Mouse (Mus musculus) forebrain, embryonic 15.5 days (tissue): ENCODE data around the gene Ptma. TPM values are rescaled to one million over a fixed set of nuclear protein-coding genes. Genes with fewer than 3 reads are reported as not detected.
"Not testable (repeated sequence)": the region's sequence is repeated elsewhere in the genome, so short reads cannot be mapped to it uniquely, and the experiment has no call there.

Source experiments
- ATAC-seq: fragments of 200-750 bp; cut with Nextera tagmentation; replicated peaks from 2 replicates; pipeline ENCODE4 v1.8.0; 2017; ENCODE audit warnings: mild to moderate bottlenecking, moderate TSS enrichment, moderate library complexity
- H3K27ac ChIP-seq: fragments of 300-500 bp; sonication (generic); replicated peaks from 2 replicates; pipeline ENCODE4 v1.5.1; 2015; ENCODE audit warnings: mild to moderate bottlenecking, inconsistent platforms
- H3K27me3 ChIP-seq: fragments of 300-500 bp; sonication (generic); 2 replicates; pipeline ENCODE4 v1.6.1; 2015; ENCODE audit warnings: inconsistent platforms
- H3K36me3 ChIP-seq: fragments of 300-500 bp; sonication (generic); 2 replicates; pipeline ENCODE4 v1.6.1; 2015; ENCODE audit warnings: mild to moderate bottlenecking, inconsistent platforms
- H3K4me1 ChIP-seq: fragments of 300-500 bp; sonication (generic); 2 replicates; pipeline ENCODE4 v1.6.1; 2015; ENCODE audit warnings: inconsistent platforms
- H3K4me2 ChIP-seq: fragments of 300-500 bp; sonication (generic); replicated peaks from 2 replicates; pipeline ENCODE4 v1.6.1; 2015; ENCODE audit warnings: mild to moderate bottlenecking, inconsistent platforms
- H3K4me3 ChIP-seq: fragments of 300-500 bp; sonication (generic); 2 replicates; pipeline ENCODE4 v1.5.1; 2015; ENCODE audit warnings: mild to moderate bottlenecking, inconsistent platforms
- H3K9ac ChIP-seq: fragments of 300-500 bp; sonication (generic); replicated peaks from 2 replicates; pipeline ENCODE4 v1.6.1; 2015; ENCODE audit warnings: mild to moderate bottlenecking, inconsistent platforms
- H3K9me3 ChIP-seq: fragments of 300-500 bp; sonication (generic); 2 replicates; pipeline ENCODE4 v1.6.1; 2016; ENCODE audit warnings: inconsistent platforms
- WGBS: fragments of 180-500 bp; shearing (Covaris S2); methylation state at CpG from one replicate; pipeline ENCODE4 v1.1.7; 2015; ENCODE audit warnings: mixed read lengths; 5-methylcytosine and 5-hydroxymethylcytosine counted together
- polyA plus RNA-seq: library from polyadenylated mRNA; unstranded; fragments of >200 nt; fragmentation: Nextera tagmentation; extraction: Ambion mirVana; gene quantifications from 2 replicates; pipeline ENCODE4 v1.2.1, GENCODE M21; 2015

Gene Ptma
- polyA plus RNA-seq, 1 experiment from 2014 or later: 2,368 TPM

DNA sequence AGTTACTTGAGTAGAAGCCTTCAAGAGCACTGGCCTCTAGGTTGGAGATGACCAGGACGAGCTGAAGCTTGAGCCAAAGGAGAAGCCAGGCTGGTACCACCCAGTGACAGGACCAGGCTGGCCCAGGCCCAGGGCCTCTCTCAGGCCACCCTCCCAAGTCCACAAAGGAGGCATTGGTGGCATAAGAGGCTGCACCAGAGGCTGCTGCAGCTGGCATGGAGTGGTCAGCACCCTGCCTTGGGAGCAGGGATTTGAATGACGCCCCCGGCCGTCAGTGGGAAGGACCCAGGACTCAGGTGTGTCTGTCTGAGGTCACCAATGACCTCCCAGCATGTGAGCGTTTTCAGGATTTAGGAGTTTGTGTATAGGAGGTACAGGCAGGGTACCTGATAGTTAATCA is 18.7 kb upstream of the Ptma start:
- whole genome bisulfite sequencing: 90% methylated on average over 5 of the region's 5 CpGs
- Histone ChIP-seq H3K4me2 (no peak overlapping the region), H3K9me3 (no peaks in the 10 kb centered on the region), H3K4me3 (no peak overlapping the region), H3K27me3 (no peaks in the 10 kb centered on the region), H3K9ac (no peak overlapping the region), H3K4me1 (peaks cover 54% of the 10 kb centered on the region), H3K36me3 (no peaks in the 10 kb centered on the region), H3K27ac (peak overlapping the region; percentile 76; the same call in 1 of the 2 replicates)
- ATAC-seq: no peak

GRCm38 (mm10) chr1:86509410-86509809 is 17.1 kb upstream of the Ptma start:
- H3K27ac ChIP-seq: peak overlapping the region; percentile 47
- no peaks in the 10 kb centered on the region for H3K9me3 ChIP-seq
- peaks cover 43% of the 10 kb centered on the region for H3K4me1 ChIP-seq
- ATAC-seq: peak; percentile 37
- no peak overlapping the region for H3K4me2 ChIP-seq
- H3K9ac ChIP-seq: no peak overlapping the region
- H3K4me3 ChIP-seq: no peak overlapping the region
- 8% methylated on average over 7 of the region's 7 CpGs for WGBS
- no peaks in the 10 kb centered on the region for H3K27me3 ChIP-seq
- H3K36me3 ChIP-seq: no peaks in the 10 kb centered on the region

- no peak overlapping the region for H3K4me2 ChIP-seq
- H3K4me3 ChIP-seq: no peak overlapping the region
- peaks cover 35% of the 10 kb centered on the region for H3K4me1 ChIP-seq
- no peaks in the 10 kb centered on the region for H3K36me3 ChIP-seq
- H3K9ac ChIP-seq: no peak overlapping the region
- no peak overlapping the region for H3K27ac ChIP-seq
- WGBS: 79% methylated on average over 1 of the region's 1 CpGs
- no peak for ATAC-seq
- H3K9me3 ChIP-seq: no peaks in the 10 kb centered on the region
- H3K27me3 ChIP-seq: no peaks in the 10 kb centered on the region
Observed at GRCm38 (mm10) chr1:86510266-86510665, 16.3 kb upstream of the Ptma start.

- no peak overlapping the region for H3K27ac ChIP-seq
- H3K9ac ChIP-seq: no peak overlapping the region
- WGBS: 48% methylated on average over 9 of the region's 9 CpGs
- no peak overlapping the region for H3K4me2 ChIP-seq
- H3K36me3 ChIP-seq: no peaks in the 10 kb centered on the region
- H3K9me3 ChIP-seq: no peaks in the 10 kb centered on the region
- H3K4me3 ChIP-seq: no peak overlapping the region
- peaks cover 30% of the 10 kb centered on the region for H3K4me1 ChIP-seq
- no peak; the same call in 1 of the 2 replicates for ATAC-seq
- no peaks in the 10 kb centered on the region for H3K27me3 ChIP-seq
Observed at GRCm38 (mm10) chr1:86510676-86511441, 15.7 kb upstream of the Ptma start.

GRCm38 (mm10) chr1:86512154-86512720 is 14.3 kb upstream of the Ptma start:
- H3K27ac ChIP-seq: no peak overlapping the region
- H3K9me3 ChIP-seq: no peaks in the 10 kb centered on the region
- no peak overlapping the region for H3K4me3 ChIP-seq
- no peaks in the 10 kb centered on the region for H3K36me3 ChIP-seq
- ATAC-seq: no peak
- H3K4me1 ChIP-seq: peaks cover 20% of the 10 kb centered on the region
- no peak overlapping the region for H3K4me2 ChIP-seq
- no peaks in the 10 kb centered on the region for H3K27me3 ChIP-seq
- 87% methylated on average over 4 of the region's 4 CpGs for WGBS
- no peak overlapping the region for H3K9ac ChIP-seq

- H3K4me3 ChIP-seq, H3K9me3 ChIP-seq, H3K27me3 ChIP-seq, H3K36me3 ChIP-seq, H3K4me2 ChIP-seq, H3K9ac ChIP-seq, ATAC-seq, H3K27ac ChIP-seq: not testable (repeated sequence)
- H3K4me1 ChIP-seq: peaks cover 20% of the 10 kb centered on the region
- WGBS: 83% methylated on average over 1 of the region's 1 CpGs
Observed at GRCm38 (mm10) chr1:86513031-86513430, 13.5 kb upstream of the Ptma start.

GRCm38 (mm10) chr1:86515715-86516410 is 10.7 kb upstream of the Ptma start:
- 74% methylated on average over 6 of the region's 6 CpGs for WGBS
- no peaks in the 10 kb centered on the region for H3K9me3 ChIP-seq
- peaks cover 12% of the 10 kb centered on the region for H3K4me1 ChIP-seq
- H3K27me3 ChIP-seq: no peaks in the 10 kb centered on the region
- no peaks in the 10 kb centered on the region for H3K36me3 ChIP-seq
- no peak overlapping the region for H3K4me2 ChIP-seq
- no peak overlapping the region for H3K9ac ChIP-seq
- no peak overlapping the region for H3K4me3 ChIP-seq
- H3K27ac ChIP-seq: no peak overlapping the region
- ATAC-seq: no peak

DNA sequence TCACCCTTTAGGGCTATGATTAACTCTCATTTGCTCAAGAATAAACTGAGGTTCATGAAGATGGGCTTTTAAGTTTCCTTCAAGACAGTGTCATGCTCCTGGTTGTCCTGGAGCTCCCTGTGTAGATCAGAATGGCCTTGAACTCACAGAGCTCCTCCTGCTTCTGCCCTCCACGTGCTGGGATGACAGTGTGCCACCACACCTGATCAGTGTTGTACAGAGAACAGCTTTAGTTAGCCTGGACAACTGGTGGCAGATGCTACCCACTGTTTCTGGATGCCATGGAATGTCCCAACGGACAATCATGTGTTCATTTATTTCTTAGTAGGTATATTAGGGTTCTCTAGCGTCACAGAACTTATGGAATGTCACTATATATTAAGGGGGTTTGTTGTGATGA is 9.4 kb upstream of the Ptma start:
- Histone ChIP-seq H3K9ac (no peak overlapping the region), H3K36me3 (no peaks in the 10 kb centered on the region), H3K4me3 (no peak overlapping the region), H3K27ac (no peak overlapping the region), H3K9me3 (no peaks in the 10 kb centered on the region), H3K4me2 (no peak overlapping the region), H3K4me1 (no peaks in the 10 kb centered on the region), H3K27me3 (no peaks in the 10 kb centered on the region)
- 67% methylated on average over 3 of the region's 3 CpGs for WGBS
- ATAC-seq: no peak

DNA sequence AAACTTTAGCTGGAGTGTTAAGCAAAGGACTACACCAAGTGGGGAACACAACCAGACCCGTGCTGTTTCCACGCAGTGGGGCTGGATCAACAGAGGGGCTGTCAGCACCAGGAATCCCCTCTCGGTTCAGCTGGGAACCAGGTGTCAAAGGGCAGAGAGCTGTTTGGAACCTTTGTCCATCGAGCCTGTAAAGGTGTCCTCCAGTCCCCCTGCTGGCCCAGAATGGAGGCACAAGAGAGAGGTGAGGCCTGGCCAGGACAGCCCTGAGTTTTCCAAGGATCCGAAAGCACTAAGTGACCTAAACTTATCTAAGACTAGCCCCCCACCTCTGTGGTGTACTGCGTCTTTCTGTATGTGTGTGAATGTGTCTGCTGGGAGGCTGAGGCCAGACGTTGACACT is 6.2 kb upstream of the Ptma start:
- 44% methylated on average over 7 of the region's 7 CpGs for WGBS
- Histone ChIP-seq H3K4me1 (peaks cover 16% of the 10 kb centered on the region), H3K4me2 (no peak overlapping the region), H3K27me3 (no peaks in the 10 kb centered on the region), H3K36me3 (no peaks in the 10 kb centered on the region), H3K9ac (no peak overlapping the region), H3K9me3 (no peaks in the 10 kb centered on the region), H3K4me3 (no peak overlapping the region), H3K27ac (no peak overlapping the region)
- ATAC-seq: no peak

DNA sequence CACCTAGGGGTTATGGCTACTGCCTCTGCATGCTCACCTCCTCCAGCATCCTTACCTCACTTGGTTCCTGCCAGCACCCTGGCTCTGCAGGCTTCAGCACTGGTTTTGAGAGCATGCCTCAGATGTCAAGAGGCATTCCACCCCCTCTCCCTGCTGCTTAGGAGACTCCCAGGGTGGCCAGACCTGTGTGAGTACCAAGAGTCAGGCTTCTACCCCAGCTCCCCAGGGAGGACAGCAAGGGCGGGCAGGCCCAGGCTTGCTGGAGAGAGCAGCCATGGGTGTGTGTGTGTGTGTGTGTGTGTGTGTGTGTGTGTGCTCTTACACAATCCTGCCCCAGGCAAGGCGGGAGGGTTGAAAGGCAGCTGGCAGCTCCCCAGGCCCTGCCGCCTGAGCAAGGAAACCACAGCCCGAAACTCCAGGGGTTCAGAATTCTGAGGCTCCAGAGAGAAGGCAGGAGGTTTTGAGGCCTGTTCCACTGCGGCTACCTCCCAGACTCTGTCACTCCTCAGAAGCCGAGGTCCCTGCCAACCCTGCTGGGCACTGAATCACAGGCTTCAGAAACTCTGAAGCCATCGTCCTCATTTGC is 4.1 kb upstream of the Ptma start:
- no peak for ATAC-seq
- 45% methylated on average over 7 of the region's 7 CpGs for WGBS
- Histone ChIP-seq H3K4me2 (no peak overlapping the region), H3K4me3 (no peak overlapping the region), H3K9ac (peak overlapping the region; percentile 18; the same call in 1 of the 2 replicates), H3K36me3 (no peaks in the 10 kb centered on the region), H3K9me3 (no peaks in the 10 kb centered on the region), H3K27ac (no peak overlapping the region), H3K4me1 (peaks cover 16% of the 10 kb centered on the region), H3K27me3 (no peaks in the 10 kb centered on the region)

DNA sequence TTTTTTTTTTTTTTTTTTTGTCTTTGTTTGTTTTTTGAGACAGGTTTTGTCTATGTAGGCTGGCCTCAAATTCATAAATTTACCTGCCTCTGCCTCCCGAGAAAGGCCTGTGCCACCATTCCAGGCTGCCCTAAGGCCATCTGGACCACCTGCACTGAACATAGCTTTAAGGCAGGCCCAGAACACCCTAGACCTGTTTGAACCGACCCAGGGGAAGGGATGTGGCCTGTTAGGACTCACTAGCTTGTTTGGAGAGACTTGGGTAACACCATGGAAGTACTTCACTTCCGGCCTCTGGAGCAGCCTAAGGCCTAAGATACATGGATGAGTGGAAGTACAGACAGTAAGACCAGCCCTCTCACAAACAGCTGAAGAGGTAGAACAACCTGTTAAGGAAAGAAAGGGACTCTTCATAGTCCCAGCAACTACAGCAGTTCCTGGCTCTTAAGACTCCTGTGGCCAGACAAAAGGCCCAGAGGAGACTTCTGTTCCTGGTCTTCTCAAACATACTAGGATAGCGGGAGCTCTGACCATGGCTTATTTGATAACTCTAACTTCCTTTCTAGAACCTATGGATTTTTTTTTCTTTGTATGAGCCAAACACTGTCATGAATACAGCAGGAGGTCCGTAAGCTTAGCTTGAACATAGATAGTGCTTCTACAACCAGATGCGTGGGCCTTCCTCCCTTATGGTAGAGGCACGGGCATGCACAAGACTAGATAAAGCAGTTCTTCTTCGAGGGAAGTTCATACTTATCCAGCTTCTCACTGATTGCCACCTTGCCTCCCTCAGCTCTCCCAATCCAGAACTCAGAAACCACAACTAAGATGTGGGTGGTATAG is 2.5 kb upstream of the Ptma start:
- Histone ChIP-seq H3K4me1 (peaks cover 16% of the 10 kb centered on the region), H3K36me3 (no peaks in the 10 kb centered on the region), H3K27me3 (no peaks in the 10 kb centered on the region), H3K4me3 (no peak overlapping the region), H3K4me2 (peak overlapping the region; percentile 93), H3K27ac (peak overlapping the region; percentile 100), H3K9ac (peak overlapping the region; percentile 70), H3K9me3 (no peaks in the 10 kb centered on the region)
- no peak for ATAC-seq
- 93% methylated on average over 8 of the region's 8 CpGs for WGBS
